Mouse (Mus musculus): ENCODE measurements around the gene Gm9945.
A peak's percentile ranks its signal among the peaks of the same experiment; 100 is the strongest.

The Gm9945 gene

DNA sequence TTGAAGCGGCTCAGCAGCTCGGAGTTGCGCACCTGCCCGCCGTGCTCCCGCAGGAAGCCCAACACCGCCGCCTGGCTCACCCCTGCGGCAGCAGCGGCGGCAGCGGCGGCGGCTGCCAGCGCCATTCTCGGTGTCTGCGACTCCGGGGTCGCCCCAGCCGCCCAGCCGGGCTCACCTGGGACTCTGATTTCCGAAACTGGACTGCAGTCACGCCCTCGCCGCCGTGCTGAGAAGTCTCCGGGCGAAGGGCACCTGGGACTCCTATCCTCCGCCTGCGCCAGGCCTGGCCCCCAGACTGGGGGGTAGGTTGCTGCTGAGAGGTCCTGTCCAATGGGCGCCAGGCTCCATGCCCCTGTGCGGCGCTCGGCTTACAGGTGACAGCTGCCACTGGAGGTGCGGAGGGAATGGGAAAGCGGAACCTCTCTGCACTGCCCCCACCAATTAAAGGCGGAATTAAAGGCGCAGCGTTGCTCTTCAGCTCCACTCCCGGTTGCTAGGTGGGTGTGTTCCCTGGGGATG is at the start of gene Gm9945, which contains the start of gene Sowaha:
Gene Gm9945, plus strand, starts transcription at position 384 of the 519 bp plus-strand sequence.
Gene Sowaha, minus strand, starts transcription at position 492 of the 519 bp plus-strand sequence.
- peak; percentile 51 for DNase-seq (ENCODE audit: low spot score)

DNA sequence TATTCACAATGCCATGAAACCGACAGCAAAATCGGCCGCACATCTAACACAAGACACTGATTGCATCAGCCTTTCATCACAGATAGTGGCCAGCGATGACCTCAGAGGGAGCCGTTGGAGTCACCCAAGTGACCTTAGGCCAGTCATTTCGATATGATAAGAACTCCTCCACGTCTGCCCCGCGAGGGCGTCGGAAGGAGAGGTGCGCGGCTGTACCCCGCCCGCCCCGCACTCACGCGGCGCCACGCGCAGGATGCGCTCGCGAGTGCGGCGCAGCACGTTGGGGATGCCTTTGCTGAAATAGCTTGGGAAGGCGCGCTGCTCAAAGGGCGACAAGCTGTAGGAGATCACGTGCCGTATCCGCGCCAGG is 49.7 kb upstream of the Gm9945 start:
- DNase-seq (ENCODE audit: low spot score): no peak

DNA sequence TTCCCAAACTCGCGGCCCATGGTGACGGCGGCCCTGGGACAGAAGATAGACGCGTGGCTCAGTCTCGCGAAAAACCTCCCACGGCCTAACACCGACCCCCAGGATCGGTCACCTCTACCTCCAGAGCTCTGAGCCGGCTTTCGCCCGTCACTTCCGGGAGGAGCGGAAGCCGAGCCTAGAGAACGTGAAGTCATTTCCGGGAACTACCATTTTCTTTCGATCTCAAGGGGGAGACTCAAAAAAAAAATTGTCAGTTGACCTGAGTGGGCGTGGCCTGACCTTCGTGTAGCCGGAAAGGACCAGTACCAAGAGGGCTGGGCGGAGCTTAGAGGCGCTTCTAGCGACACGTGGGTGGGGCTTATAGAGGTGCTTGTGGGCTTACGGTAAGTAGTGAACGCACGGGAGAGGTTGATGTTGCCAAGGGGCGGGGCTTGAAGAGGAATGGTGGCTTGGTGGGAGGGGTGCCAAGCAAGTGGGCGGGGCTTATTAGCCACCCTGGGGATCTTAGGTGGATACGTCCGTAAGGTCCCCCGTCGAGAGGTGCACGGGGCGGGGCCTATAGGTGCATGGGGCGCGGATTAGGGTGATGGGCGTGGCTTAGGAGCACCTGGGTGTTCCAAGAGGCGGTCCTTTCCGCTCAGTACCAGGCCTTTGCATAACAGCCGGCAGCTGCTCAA is 49.2 kb upstream of the Gm9945 start, which contains the start of the genes Uqcrq and Gdf9:
Gene Uqcrq, minus strand, starts transcription at position 162 of the 677 bp plus-strand sequence.
Gene Gdf9, plus strand, starts transcription at position 354 of the 677 bp plus-strand sequence.
- DNase-seq (ENCODE audit: low spot score): peak; percentile 99

GRCm38 (mm10) chr11:53431347-53432056 is 48.5 kb upstream of the Gm9945 start:
- DNase-seq (ENCODE audit: low spot score): peak; percentile 22

DNA sequence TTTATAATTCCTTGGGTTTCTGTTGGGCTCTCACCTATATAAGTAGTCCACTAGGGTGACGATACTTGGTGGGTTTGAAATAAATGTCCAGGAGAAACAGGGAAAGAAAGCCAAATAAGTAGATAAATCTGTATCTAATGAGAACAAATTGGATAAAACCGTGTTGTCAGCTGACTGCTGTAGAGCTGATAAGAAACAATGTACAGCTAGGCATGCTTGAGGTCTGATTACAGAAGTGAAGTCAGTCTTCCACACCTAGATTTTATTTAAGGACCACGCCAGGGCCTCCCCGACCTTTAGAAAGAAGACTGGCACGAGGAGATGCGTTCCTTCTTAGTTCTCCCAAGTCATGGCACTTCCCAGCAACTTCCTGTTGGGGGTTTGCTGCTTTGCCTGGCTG is 46.9 kb upstream of the Gm9945 start:
- no peak for DNase-seq (ENCODE audit: low spot score)

DNA sequence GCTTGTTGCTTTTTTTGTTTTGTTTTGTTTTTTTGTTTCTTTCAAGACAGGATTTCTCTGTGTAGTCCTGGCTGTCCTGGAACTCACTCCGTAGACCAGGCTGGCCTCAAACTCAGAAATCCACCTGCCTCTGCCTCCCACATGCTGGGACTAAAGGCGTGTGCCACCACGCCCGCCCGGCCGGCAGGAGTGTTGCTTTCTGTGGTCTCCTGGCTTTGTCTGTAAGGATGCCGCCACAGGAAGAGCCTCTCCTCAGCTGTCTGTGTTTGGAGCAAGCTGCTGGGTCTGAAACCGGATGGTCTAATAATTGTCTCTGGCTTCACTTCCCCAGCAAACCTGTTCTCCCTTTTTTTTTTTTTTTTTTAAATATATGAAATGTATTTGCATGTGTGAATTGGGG is 44.5 kb upstream of the Gm9945 start:
- DNase-seq (ENCODE audit: low spot score): no peak

GRCm38 (mm10) chr11:53436338-53436737 is 43.6 kb upstream of the Gm9945 start:
- DNase-seq (ENCODE audit: low spot score): no peak

GRCm38 (mm10) chr11:53441921-53442320 is 38.0 kb upstream of the Gm9945 start:
- DNase-seq (ENCODE audit: low spot score): no peak

DNA sequence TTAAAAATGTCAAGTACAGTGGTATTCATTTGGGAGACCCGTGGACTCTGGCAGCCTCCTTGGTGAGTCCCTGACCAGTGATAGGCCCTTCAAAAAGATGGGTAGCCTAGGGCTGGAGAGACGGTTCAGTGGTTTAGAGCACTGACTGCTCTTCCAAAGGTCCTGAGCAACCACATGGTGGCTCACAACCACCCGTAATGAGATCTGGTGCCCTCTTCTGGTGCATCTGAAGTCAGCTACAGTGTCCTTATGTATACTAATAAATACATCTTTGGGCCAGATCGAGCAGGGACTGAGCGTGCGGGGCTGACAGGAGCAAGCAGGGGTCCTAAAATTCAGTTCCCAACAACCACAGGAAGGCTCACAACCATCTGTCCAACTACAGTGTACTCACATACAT is 36.1 kb upstream of the Gm9945 start:
- DNase-seq (ENCODE audit: low spot score): peak; percentile 51

DNA sequence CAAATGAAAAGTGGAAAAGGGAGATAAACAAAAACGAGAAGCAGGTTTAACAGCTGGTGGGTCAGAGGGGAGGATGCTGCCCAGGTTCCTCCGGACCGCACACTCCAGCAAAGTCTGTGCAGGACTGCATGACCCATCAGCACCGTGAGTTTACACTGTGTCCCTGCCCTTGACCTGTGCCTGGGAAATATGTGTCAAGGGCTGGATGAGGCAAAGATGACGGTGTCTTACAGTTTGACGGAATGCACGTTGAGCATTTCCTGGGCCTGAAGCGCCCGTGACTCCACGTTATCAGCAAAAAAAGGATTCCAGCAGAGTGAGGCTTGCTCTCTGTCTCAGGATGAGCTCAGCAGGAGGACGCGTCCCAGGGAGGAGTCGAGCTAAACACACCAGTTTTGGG is 34.4 kb upstream of the Gm9945 start:
- DNase-seq (ENCODE audit: low spot score): no peak

DNA sequence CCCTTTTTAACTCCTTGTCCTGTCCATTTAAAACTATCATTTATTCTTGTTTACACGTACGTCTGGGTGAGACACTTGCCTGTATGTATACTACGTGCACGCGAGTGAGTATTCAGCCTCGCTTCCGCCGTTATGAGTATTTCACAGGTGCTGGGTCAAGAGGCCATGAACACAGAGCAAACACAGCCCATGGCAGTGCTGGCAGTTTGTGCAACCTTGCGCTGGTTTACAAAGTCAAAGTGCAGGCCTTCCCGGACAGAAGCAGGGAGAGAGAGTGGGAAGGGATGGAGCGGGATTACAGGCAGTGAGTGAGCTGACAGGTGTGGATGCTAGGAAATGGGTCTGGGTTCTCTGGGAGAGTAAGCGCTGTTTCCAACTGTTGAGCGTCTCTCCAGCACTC is 33.8 kb upstream of the Gm9945 start:
- no peak for DNase-seq (ENCODE audit: low spot score)

GRCm38 (mm10) chr11:53447996-53448395 is 32.0 kb upstream of the Gm9945 start:
- DNase-seq (ENCODE audit: low spot score): no peak

DNA sequence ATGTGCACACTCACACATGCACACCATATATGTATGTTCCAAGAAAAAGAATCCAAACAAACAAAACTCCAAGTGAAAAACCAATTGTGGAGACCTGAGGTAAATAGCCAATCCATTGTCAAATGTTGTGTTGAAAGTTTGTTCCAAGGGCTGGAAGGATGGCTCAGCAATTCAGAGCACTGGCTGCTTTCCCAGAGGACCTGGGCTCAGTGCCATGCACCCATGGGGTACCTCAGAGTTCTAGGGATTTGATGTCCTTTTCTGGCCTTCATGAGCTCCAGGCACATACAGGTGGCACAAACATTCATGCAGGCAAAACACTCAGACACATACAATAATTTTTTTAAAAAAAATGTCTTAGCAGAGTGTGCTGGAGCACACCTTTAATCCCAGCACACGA is 31.4 kb upstream of the Gm9945 start:
- peak; percentile 53 for DNase-seq (ENCODE audit: low spot score)

DNA sequence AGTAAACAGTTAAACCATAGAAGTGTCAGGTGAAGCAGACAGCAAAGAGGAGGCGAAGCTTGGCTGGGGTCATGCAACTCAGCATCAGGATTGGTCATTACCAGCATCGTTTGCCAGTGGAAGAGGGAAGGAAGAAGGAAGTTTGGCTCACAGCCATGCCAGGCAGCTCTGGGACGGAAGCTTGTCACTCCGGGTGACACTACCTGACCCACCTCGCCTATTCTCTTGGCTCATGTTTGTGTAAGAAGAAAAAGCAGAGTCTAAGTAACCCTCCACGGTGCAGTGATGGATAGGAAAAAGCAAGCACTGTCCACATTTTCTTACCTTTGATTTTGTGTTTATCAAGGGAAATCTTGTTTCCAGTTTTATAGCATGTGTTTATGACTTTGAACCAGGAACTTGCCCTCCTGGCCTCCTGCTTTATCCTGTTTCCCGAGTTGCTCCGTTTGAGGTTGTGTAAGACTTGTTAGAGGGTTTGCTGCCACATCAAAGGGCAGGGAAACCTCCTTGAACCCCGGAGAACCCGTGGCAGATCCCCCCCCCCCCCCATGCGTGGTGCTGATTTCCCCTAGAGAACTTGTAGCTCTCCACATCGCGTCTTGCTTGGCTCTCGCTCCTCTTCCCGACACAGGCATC is 29.8 kb upstream of the Gm9945 start:
- DNase-seq (ENCODE audit: low spot score): peak; percentile 53

- no peak for DNase-seq (ENCODE audit: low spot score)
Measured at GRCm38 (mm10) chr11:53451361-53451760, 28.6 kb upstream of the Gm9945 start.

DNA sequence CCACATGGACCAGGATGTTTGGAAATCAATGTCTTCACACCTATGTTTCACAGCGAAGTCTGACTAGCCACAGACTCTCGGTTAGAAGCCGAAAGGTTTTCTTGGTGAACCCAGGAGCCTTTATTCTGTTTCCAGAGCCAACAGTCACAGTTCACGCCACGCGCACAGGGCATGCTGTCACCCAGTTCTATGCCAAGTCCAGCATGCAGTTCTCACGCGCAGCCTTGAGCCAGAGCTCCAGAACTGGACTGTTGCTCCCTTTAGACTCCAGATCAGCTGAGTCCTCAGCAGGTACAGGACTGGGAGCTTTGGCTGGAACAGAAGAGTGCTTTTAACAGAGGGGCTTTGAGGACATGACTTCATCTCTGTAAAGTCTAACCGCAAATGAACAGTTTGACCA is 27.6 kb upstream of the Gm9945 start:
- DNase-seq (ENCODE audit: low spot score): no peak

DNA sequence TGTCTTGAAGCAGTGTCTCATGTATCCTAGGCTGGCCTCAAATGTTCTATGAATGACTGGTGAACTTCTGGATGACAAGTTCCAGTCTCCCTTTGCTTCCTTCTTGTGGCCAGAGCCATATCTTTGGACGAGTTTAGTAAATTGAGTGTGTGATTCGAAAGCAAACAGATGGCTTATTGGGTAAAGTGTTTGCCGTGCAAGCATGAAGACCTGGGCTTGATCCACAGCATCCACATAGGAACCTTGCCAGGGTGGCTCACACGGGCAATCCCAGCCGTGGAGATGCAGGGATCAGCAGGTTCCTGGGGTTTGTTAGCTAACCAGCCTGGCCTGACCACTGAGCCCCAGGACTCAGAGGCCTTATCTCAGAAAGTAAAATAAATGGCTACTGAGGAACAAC is 26.9 kb upstream of the Gm9945 start:
- DNase-seq (ENCODE audit: low spot score): no peak

GRCm38 (mm10) chr11:53456474-53457371 is 23.2 kb upstream of the Gm9945 start, which contains the start of the genes Gm10447 and Shroom1:
Gene Gm10447 (minus strand): TSS chr11:53457110.
Gene Shroom1 (plus strand): TSS chr11:53457205.
- peak; percentile 73 for DNase-seq (ENCODE audit: low spot score)

DNA sequence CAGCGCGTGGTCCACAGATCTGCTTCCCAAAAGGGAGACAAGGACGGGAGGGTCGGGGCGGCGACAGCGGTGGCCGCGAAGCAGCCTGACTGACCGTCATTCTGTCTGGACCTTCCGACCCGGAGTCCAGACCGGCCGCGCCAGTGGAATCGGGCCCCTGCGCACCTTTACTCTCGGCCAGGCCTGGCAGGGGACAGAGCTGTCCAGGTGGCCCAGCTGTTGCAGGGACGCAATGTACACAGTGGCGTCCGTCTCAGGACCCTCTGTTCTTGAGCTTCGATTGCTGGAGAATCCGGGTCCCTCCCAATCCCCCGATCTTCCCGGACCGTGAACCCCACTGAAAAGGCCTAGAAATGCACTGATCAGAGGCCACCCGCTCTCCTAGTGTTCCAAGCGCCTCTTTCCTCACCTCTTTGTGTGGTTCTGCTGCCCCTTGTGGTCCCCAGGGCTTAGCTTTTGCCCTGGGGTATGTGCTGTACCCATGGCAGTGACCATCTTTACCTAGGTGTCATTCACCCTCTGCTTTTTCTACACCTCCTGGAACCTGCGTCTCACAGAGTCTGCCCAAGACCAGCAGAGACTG is 22.5 kb upstream of the Gm9945 start:
- DNase-seq (ENCODE audit: low spot score): no peak

DNA sequence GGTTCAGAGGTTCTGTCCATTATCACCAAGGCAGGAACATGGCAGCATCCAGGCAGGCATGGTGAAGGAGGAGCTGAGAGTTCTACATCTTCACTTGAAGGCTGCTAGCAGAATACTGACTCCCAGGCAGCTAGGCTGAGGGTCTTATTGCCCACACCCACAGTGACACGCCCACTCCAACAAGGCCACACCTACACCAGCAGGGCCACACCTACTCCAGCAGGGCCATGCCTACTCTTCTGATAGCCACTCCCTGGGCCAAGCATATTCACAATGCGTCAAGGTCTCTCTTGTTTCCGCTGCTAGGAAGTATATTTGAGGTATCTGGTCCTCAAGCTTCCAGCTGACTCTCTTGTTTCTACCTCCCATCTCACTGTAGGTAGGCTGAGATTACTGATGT is 21.0 kb upstream of the Gm9945 start:
- DNase-seq (ENCODE audit: low spot score): no peak

DNA sequence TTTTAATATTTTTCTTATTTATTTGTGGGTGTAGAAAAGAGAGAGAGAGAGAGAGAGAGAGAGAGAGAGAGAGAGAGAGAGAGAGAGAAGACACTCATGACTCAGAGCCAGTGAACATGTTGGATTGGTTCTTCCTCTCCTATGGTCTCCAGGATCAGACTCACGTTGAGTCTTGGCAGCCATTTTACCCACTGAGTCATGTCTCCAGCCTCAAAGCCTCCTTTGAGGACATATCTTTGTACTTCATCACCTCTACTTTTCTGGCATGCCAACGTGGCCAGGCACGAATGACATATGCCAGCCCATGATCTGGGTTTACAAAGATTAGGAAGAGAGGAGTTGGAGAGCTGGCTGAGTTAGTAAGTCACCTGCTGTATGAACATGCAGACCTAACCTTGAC is 19.8 kb upstream of the Gm9945 start:
- no peak for DNase-seq (ENCODE audit: low spot score)

Measured in urinary bladder, postnatal 14 days (tissue).